Mouse (Mus musculus): ENCODE data around the gene Abcc10.
A peak's percentile ranks its signal among the peaks of the same experiment; 100 is the strongest.

Abcc10 gene

GRCm38 (mm10) chr17:46327906-46328534, at the start of gene Abcc10:
Abcc10 (minus strand) TSS chr17:46328352.
- DNase-seq, result peak; percentile 96 to 97

- peak in 1 of 2 experiments; percentile 14 for DNase-seq
Observed at GRCm38 (mm10) chr17:46371783-46372182, 43.6 kb upstream of the Abcc10 start.

- DNase-seq, result no peak
Observed at GRCm38 (mm10) chr17:46351026-46351700, 23.0 kb upstream of the Abcc10 start.

DNA sequence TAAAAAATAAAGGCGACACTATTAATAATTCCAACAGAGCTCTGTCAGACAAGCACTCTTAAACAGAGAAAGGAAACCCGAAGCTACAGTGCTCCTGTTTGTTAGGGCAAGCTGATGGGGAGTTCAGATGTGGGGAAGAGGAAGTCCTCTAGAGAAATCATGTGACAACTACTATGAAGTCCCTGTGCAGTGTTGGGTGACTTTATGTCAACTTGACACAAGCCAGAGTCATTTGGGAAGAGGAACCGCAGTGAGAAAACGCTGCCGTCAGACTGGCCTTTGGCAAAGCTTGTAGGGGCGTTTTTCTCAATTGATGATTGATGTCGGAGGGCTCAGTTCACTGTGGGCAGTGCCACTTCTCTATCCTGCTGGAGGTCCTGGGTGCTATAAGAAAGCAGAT, 13.1 kb upstream of the Abcc10 start:
- no peak for DNase-seq

DNA sequence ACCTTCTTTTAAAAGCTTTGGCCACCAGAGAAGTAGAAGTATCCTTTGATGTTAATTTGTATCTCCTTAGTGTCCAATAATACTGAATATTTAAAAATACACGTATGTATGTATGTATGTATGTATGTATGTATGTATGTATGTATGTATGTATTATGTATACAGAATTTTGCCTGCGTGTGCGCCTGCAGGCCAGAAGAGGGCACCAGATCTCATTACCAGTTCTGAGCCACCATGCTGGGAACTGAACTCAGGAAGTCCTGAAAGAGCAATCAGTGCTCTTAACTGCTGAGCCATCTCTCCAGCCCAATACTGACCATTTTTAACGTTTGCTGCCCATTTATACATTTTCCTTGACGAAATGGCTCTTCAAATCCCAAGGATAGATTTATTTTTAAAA, 8.3 kb upstream of the Abcc10 start:
- DNase-seq, result peak in 1 of 2 experiments; percentile 28

DNA sequence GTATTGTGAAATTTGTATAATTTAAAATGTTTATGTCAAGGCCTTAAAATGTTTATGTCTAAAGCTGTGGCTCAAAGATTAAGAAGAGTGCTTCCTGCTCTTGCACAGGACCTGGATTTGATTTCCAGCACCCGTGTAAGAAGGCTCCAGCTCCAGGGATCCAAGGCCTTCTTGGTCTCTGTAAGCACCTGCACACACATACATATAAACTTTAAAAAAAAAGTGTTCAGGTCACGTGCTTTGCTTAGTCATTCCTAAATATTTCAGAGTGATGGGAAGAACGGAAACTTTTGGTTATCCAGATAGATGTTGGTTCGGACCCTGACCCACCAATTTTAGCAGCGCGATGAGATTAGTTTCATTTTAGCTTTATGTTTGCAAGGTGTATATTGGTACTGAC, 571 bp upstream of the Abcc10 start:
- no peak for DNase-seq

- no peak for DNase-seq
Observed at GRCm38 (mm10) chr17:46327413-46327905, 693 bp downstream of the Abcc10 start.

- no peak for DNase-seq
Observed at GRCm38 (mm10) chr17:46322046-46322823, 5.9 kb downstream of the Abcc10 start.

DNA sequence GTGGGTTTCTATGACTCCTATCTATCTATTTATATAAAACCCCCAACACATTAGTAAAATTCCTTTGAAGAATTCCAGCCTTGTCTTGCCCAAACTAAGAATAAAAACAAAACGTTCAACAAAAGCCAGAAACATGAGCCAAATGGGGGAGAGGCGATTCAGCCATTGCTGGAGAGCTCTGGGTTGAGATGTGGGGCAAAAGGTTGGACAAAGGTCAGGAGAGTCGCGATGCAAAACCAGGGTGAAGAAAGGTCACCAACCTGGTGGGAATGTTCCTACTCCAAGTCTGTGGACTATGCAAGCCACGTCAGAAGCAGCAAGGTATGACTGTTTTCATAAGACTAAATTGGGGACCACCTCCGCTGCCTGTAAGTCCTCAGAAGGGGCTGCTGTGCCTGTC, 7.7 kb downstream of the Abcc10 start:
- no peak for DNase-seq

- DNase-seq, result no peak
Observed at GRCm38 (mm10) chr17:46315813-46316212, 12.3 kb downstream of the Abcc10 start.

GRCm38 (mm10) chr17:46313135-46313715, 14.9 kb downstream of the Abcc10 start:
- DNase-seq, result no peak

GRCm38 (mm10) chr17:46310515-46310914, 17.6 kb downstream of the Abcc10 start:
- DNase-seq, result no peak

GRCm38 (mm10) chr17:46309835-46310234, 18.3 kb downstream of the Abcc10 start:
- DNase-seq, result no peak

DNA sequence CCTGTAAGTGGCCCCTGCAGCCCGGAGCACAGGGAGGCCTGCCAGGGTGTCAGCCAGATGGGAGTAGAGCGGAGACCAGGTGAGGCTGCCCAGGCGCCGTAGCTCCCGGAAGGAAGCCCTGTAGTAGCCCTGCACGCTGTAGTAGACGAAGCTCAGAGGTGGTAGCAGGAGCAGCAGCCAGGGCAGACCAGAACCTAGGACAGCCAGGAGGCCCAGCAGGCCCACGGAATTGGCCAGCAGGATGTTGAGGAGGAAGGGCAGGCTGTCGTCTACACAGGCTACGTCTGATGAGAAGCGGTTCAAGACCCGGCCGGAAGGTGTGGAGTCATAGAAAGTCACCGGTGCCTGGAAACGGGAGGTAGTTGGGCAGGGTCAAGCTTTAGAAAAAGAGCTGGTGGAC, 21.2 kb downstream of the Abcc10 start:
- DNase-seq, result no peak

DNA sequence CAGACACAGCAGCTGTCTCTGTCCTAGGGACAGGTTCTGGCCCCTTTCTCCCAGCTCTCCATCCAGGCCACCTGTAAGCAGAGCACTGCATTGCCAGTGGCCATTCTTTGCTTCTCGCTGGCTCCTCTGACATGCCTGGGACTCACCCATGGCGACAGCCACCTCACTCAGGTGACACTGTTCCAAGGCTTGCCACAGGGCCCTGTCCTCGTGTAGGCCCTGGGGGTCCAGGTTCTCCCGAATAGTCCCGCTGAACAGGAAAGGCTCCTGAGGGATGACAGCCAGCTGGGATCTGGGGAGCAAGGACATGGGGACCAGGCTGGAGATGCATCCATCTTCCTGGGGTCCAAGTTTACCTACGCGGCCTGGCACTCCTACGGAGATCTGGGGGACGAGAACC, 24.0 kb downstream of the Abcc10 start:
- DNase-seq, result no peak

DNA sequence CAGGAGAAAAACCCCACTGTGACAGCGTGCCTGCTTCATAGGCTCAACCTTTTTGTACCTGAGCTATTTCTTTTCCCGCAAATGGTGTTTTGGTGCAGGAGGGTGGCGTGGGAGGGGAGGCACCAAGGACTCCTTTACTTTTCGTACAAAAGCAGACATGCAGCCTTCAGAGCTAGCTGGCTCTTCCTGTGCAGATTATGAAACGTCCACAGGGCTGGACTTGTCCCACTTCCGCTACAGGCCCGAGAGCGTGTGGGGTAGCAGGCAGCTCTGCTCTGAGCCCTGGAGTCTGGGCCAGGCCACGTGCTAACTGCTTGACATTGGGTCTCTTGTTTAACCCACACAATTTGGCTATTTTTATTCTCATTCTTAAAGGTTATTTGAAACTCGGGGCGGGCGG, 26.3 kb downstream of the Abcc10 start:
- no peak for DNase-seq

- DNase-seq, result peak; percentile 94
Observed at GRCm38 (mm10) chr17:46298220-46298913, 29.8 kb downstream of the Abcc10 start.

DNA sequence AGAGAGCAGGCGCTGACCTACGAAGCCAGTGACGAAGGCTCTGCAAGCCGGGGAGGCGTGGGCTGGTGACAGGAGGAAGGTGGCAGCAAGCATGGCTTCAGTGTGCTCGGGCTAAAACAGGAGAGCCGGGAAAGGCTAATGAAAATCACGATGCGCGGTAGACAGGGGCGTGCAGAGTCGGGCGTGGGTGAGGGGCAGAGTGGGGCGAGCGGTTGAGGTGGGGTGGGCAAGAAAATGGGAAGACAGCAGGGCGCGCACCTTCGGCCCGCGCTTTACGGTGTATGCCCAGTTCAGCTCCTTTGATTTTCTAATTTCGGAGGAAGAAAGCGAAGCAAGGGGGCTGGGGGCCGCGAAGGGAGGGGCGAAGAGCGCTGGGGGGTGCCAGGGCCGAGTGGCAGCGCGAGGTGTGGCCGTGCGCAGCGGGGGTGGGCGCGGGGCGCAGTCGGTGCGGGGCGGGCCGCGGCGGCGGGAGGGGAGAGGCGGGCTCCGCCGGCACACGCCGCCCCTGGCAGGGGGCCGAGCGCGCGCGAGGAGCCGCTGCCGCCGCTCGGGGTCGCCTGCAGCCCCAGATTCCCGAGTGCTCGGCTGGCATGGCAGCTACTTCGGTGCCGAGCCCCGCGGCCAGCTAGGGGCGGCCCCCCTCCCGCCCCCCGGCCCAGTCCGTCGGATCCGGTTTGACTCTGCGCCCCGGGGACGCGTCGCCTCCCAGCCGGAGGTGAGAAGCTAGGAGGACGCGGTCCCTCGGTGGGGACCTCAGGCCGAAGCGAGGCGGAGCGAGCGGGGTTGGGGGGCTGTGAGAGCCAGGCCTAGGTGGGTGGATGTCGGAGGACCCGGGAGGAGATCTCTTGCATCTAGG, 30.6 kb downstream of the Abcc10 start, which contains the start of gene Dlk2:
Gene Dlk2 (plus strand): TSS at position 58 of the 856 bp plus-strand sequence.
- DNase-seq, result peak in 1 of 2 experiments; percentile 41

- DNase-seq, result no peak
Observed at GRCm38 (mm10) chr17:46297028-46297363, 31.2 kb downstream of the Abcc10 start.

DNA sequence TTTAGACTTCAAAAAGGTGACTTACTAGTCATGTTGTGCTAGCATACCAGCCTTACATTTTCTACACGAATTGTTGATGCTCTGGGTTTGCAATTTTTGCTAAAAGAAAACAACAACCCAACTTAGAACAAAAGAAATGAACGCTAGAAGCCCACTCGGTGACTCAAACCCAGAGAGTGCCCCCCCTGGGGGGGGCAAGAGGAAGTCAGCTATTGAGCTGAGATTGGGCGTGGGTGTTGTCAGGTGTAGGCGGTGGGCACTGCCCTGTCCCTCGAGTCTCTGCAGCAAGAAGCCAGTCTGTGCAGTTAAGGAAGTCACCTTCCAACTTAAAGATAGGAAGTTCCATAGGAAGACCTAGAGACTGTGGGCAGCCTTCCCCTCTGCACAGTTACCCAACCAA, 31.6 kb downstream of the Abcc10 start:
- no peak for DNase-seq

GRCm38 (mm10) chr17:46287678-46288095, 40.5 kb downstream of the Abcc10 start:
- peak; percentile 83 to 90 for DNase-seq

DNA sequence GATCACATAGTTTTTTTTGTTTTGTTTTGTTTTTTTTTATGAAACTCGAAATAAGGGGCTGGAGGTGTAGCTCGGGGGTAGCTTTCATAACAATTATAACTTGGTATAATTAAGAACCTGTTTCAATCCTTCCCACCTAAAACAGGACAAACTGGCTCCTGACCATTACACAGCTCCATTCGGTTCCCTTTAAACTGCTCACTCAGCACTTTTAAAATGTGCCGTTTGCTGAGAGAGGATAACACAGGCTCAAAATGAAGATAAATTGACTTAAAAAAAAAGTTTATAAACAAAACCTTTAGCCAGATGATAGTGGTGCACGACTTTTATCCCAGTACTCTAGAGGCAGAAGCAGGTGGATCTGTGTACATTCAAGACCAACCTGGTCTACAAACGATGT, 42.7 kb downstream of the Abcc10 start:
- no peak for DNase-seq
